ENCODE assay signal across 19 mouse cellular contexts in the genomic region with DNA sequence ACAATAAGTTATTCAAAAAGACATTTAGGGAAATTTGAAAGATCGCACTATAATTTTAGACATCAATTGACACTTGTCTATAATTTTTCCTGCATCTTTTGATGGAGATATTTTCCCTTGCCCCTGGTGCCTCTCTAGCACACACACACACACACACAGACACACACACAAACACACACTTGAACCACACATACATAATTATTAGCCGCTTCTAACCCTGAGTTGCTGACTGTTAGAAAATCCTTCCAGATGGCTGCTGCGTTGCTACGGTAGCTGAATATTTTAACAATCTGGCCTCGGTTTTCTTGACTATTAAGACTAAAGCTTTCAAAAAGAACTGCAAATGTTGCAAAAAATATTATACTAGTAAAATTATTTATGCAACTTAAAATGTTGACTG.
DNase-seq lines count a peak whose midpoint lies in the region; ATAC-seq and TF ChIP-seq lines count a peak whose summit lies in the region.
"Had no signal": no experiment of that assay in that cellular context is flagged by ENCODE, and none has a peak within 500 bp of the region (broad histone marks: within the 10 kb centered on the region; RNA-seq: fewer than 3 reads in every experiment).

No protein-coding gene starts in this region.

- no peak overlapping the region for H3K9ac ChIP-seq in hindbrain, embryonic 11.5 days (ENCODE audit: low read depth, low read length)
- no peak overlapping the region for H3K9ac ChIP-seq in hindbrain, embryonic 12.5 days
- no peak overlapping the region for H3K9ac ChIP-seq in forebrain, embryonic 15.5 days (replicated peaks)
- H3K9ac ChIP-seq: heart, embryonic 12.5 days; limb, embryonic 13.5 days; liver, embryonic 13.5 days; lung, embryonic 14.5 days; neural tube, embryonic 12.5 days had no signal

- no peak overlapping the region for H3K4me3 ChIP-seq in hindbrain, embryonic 11.5 days (ENCODE audit: low read depth, low read length)
- H3K4me3 ChIP-seq in hindbrain, embryonic 12.5 days: no peak overlapping the region
- H3K4me3 ChIP-seq in forebrain, embryonic 15.5 days: no peak overlapping the region
- H3K4me3 ChIP-seq: embryonic facial prominence, embryonic 10.5 days; gastrocnemius, adult 2 months; heart, embryonic 12.5 days; limb, embryonic 13.5 days; liver, embryonic 13.5 days; neural tube, embryonic 12.5 days had no signal

- no peaks in the 10 kb centered on the region for H3K27me3 ChIP-seq in hindbrain, embryonic 11.5 days (ENCODE audit: control insufficient read depth, insufficient read depth, low read length)
- no peaks in the 10 kb centered on the region for H3K27me3 ChIP-seq in hindbrain, embryonic 12.5 days
- no peaks in the 10 kb centered on the region for H3K27me3 ChIP-seq in forebrain, embryonic 15.5 days
- H3K27me3 ChIP-seq: heart, embryonic 12.5 days; liver, embryonic 13.5 days; neural tube, embryonic 12.5 days had no signal

- H3K27ac ChIP-seq in hindbrain, embryonic 11.5 days (ENCODE audit: low read depth, low read length): no peak overlapping the region
- H3K27ac ChIP-seq in hindbrain, embryonic 12.5 days: no peak overlapping the region
- peak overlapping the region; percentile 46 for H3K27ac ChIP-seq in forebrain, embryonic 15.5 days (replicated peaks)
- H3K27ac ChIP-seq: embryonic facial prominence, embryonic 10.5 days; gastrocnemius, adult 2 months; limb, embryonic 13.5 days; liver, embryonic 13.5 days; neural tube, embryonic 12.5 days had no signal

- TF ChIP-seq CTCF in brain, embryonic 14.5 days (IDR thresholded peaks at IDR 0.05; ENCODE audit: borderline replicate concordance, extremely low read depth, insufficient read depth, insufficient read length): no peak

- no peaks in the 10 kb centered on the region for H3K9me3 ChIP-seq in hindbrain, embryonic 11.5 days (ENCODE audit: control insufficient read depth, low read length)
- no peaks in the 10 kb centered on the region for H3K9me3 ChIP-seq in hindbrain, embryonic 12.5 days (replicated peaks)
- no peaks in the 10 kb centered on the region for H3K9me3 ChIP-seq in forebrain, embryonic 15.5 days
- H3K9me3 ChIP-seq: embryonic facial prominence, embryonic 10.5 days; heart, embryonic 12.5 days; limb, embryonic 13.5 days; liver, embryonic 13.5 days; neural tube, embryonic 12.5 days had no signal

- no peak overlapping the region for H3K4me2 ChIP-seq in hindbrain, embryonic 11.5 days (replicated peaks; ENCODE audit: low read depth, low read length)
- no peak overlapping the region for H3K4me2 ChIP-seq in hindbrain, embryonic 12.5 days (replicated peaks)
- no peak overlapping the region for H3K4me2 ChIP-seq in forebrain, embryonic 15.5 days (replicated peaks)
- H3K4me2 ChIP-seq: heart, embryonic 12.5 days; limb, embryonic 13.5 days; liver, embryonic 13.5 days; lung, embryonic 14.5 days; neural tube, embryonic 12.5 days had no signal

- peak; percentile 9 for DNase-seq in hindbrain, embryonic 11.5 days (ENCODE audit: low spot score)
- peak; percentile 88 for DNase-seq in brain, embryonic 14.5 days (ENCODE audit: low read depth)
- peak; percentile 20 to 77 for DNase-seq in layer of hippocampus, postnatal 14 days (ENCODE audit: low spot score in 2 of 2)
- DNase-seq in B cell, adult 2 months: no peak
- DNase-seq: cerebellum, adult 9-11 months; gastrocnemius, adult 2 months; heart, postnatal 14 days; liver, embryonic 13.5 days; lung, embryonic 14.5 days; thymus, postnatal 36 days had no signal

- H3K36me3 ChIP-seq in hindbrain, embryonic 11.5 days (ENCODE audit: control insufficient read depth, insufficient read depth, low read length): no peaks in the 10 kb centered on the region
- H3K36me3 ChIP-seq in hindbrain, embryonic 12.5 days: no peaks in the 10 kb centered on the region
- peaks cover 5% of the 10 kb centered on the region; the same call in 1 of the 2 replicates for H3K36me3 ChIP-seq in forebrain, embryonic 15.5 days
- H3K36me3 ChIP-seq: embryonic facial prominence, embryonic 10.5 days; heart, embryonic 12.5 days; limb, embryonic 13.5 days; liver, embryonic 13.5 days; neural tube, embryonic 12.5 days had no signal

- ATAC-seq in hindbrain, embryonic 11.5 days (ENCODE audit: low FRiP score): no peak; the same call in 1 of the 2 replicates
- ATAC-seq in hindbrain, embryonic 12.5 days (ENCODE audit: low FRiP score): no peak
- peak; percentile 87 for ATAC-seq in forebrain, embryonic 15.5 days (replicated peaks)
- no peak for ATAC-seq in monocyte, adult 5-6 weeks (replicated peaks; ENCODE audit: insufficient number of reproducible peaks, low FRiP score, low TSS enrichment, poor library complexity, severe bottlenecking)
- ATAC-seq: hindbrain, embryonic 16.5 days; intestine, embryonic 16.5 days had no signal

- WGBS in hindbrain, embryonic 11.5 days: 57% methylated on average over 5 of the region's 5 CpGs
- 44% methylated on average over 5 of the region's 5 CpGs for WGBS in hindbrain, embryonic 12.5 days
- 25% methylated on average over 5 of the region's 5 CpGs for WGBS in forebrain, embryonic 15.5 days

- no peak for TF ChIP-seq POLR2A in brain, embryonic 14.5 days (IDR thresholded peaks at IDR 0.05; ENCODE audit: borderline replicate concordance, extremely low read depth, insufficient read depth, insufficient read length, poor library complexity, severe bottlenecking)

- no peaks in the 10 kb centered on the region for H3K4me1 ChIP-seq in hindbrain, embryonic 11.5 days (replicated peaks; ENCODE audit: control insufficient read depth, insufficient read depth, low read length)
- H3K4me1 ChIP-seq in hindbrain, embryonic 12.5 days: peaks cover 4% of the 10 kb centered on the region; the same call in 1 of the 2 replicates
- peaks cover 29% of the 10 kb centered on the region for H3K4me1 ChIP-seq in forebrain, embryonic 15.5 days
- H3K4me1 ChIP-seq: embryonic facial prominence, embryonic 10.5 days; heart, embryonic 12.5 days; liver, embryonic 13.5 days; neural tube, embryonic 12.5 days had no signal

Comparison
In these comparisons a context has a peak if more than half of its experiments do, and no peak if none do; other contexts are left out.
1. DNase-seq: peak in hindbrain, embryonic 11.5 days (single experiment), brain, embryonic 14.5 days (single experiment) and layer of hippocampus, postnatal 14 days (2 of 2); none in B cell, adult 2 months (0 of 2).